Mouse (Mus musculus) embryonic facial prominence, embryonic 11.5 days (tissue): Measurements from ENCODE around the gene A830031A19Rik. TPM values are rescaled to one million over a fixed set of nuclear protein-coding genes. Genes with fewer than 3 reads are reported as not detected.

Experiments used
- ATAC-seq: fragments of 200-750 bp; cut with Nextera tagmentation; replicated peaks from 2 replicates; pipeline ENCODE4 v1.8.0; 2017; ENCODE audit warnings: low read depth; ENCODE audit not compliant: insufficient number of reproducible peaks, low FRiP score, low TSS enrichment
- DNase-seq: peaks from one replicate; pipeline ENCODE4 v3.0.0-alpha.2; 2015; ENCODE audit warnings: low spot score
- H3K27ac ChIP-seq: fragments of 300-500 bp; sonication (generic); replicated peaks from 2 replicates; pipeline ENCODE4 v1.5.1; 2014; ENCODE audit warnings: mild to moderate bottlenecking, low read depth, low read length, control low read depth
- H3K27me3 ChIP-seq: fragments of 300-500 bp; sonication (generic); 2 replicates; pipeline ENCODE4 v1.6.1; 2014; ENCODE audit warnings: mild to moderate bottlenecking, low read length, moderate library complexity, mixed read lengths; ENCODE audit not compliant: control insufficient read depth, insufficient read depth
- H3K36me3 ChIP-seq: fragments of 300-500 bp; sonication (generic); replicated peaks from 2 replicates; pipeline ENCODE4 v1.6.1; 2014; ENCODE audit warnings: low read depth, mild to moderate bottlenecking, low read length, moderate library complexity, mixed read lengths; ENCODE audit not compliant: control insufficient read depth, insufficient read depth
- H3K4me1 ChIP-seq: fragments of 300-500 bp; sonication (generic); 2 replicates; pipeline ENCODE4 v1.6.1; 2014; ENCODE audit warnings: low read length, mixed read lengths; ENCODE audit not compliant: control insufficient read depth, insufficient read depth
- H3K4me2 ChIP-seq: fragments of 300-500 bp; sonication (generic); 2 replicates; pipeline ENCODE4 v1.6.1; 2014; ENCODE audit warnings: low read depth, mild to moderate bottlenecking, control low read depth, low read length, moderate library complexity
- H3K4me3 ChIP-seq: fragments of 300-500 bp; sonication (generic); 2 replicates; pipeline ENCODE4 v1.5.1; 2014; ENCODE audit warnings: low read depth, low read length, control low read depth
- H3K9ac ChIP-seq: fragments of 300-500 bp; sonication (generic); replicated peaks from 2 replicates; pipeline ENCODE4 v1.6.1; 2014; ENCODE audit warnings: mild to moderate bottlenecking, control low read depth, low read length
- H3K9me3 ChIP-seq: fragments of 300-500 bp; sonication (generic); replicated peaks from 2 replicates; pipeline ENCODE4 v1.6.1; 2016; ENCODE audit warnings: mild to moderate bottlenecking, low read length, inconsistent platforms, mixed read lengths; ENCODE audit not compliant: control insufficient read depth
- WGBS: fragments of 180-500 bp; shearing (Covaris S2); extraction: QIAGEN DNeasy Blood & Tissue Kit; methylation state at CpG from one replicate; pipeline ENCODE4 v1.1.7; 2014; 5-methylcytosine and 5-hydroxymethylcytosine counted together
- polyA plus RNA-seq: library from polyadenylated mRNA; unstranded; fragments of >200 nt; fragmentation: Nextera tagmentation; extraction: Ambion mirVana; gene quantifications from 2 replicates; pipeline ENCODE4 v1.2.1, GENCODE M21; 2014

The A830031A19Rik gene
- polyA plus RNA-seq, 1 experiment from 2014 or later = not detected

GRCm38 (mm10) chr11:24064221-24064620 is 10.6 kb downstream of the A830031A19Rik start:
- Histone ChIP-seq H3K36me3 (no peaks in the 10 kb centered on the region), H3K4me2 (no peak overlapping the region), H3K9me3 (no peaks in the 10 kb centered on the region), H3K4me3 (no peak overlapping the region), H3K27me3 (no peaks in the 10 kb centered on the region), H3K9ac (no peak overlapping the region), H3K27ac (no peak overlapping the region), H3K4me1 (peaks cover 7% of the 10 kb centered on the region; the same call in 1 of the 2 replicates)
- ATAC-seq (no peak), DNase-seq (no peak)
- WGBS = 75% methylated on average over 6 of the region's 6 CpGs

GRCm38 (mm10) chr11:24062495-24063096 is 12.3 kb downstream of the A830031A19Rik start:
- H3K27ac ChIP-seq = no peak overlapping the region
- no peaks in the 10 kb centered on the region for H3K27me3 ChIP-seq
- 12% methylated on average over 9 of the region's 9 CpGs for WGBS

GRCm38 (mm10) chr11:24061819-24062218 is 13.0 kb downstream of the A830031A19Rik start:
- Histone ChIP-seq H3K27ac (no peak overlapping the region; the same call in 1 of the 2 replicates), H3K4me3 (peak overlapping the region; percentile 25)
- peak; percentile 71 for ATAC-seq

More at GRCm38 (mm10) chr11:24062495-24063096, 12.3 kb downstream of the A830031A19Rik start:
- no peaks in the 10 kb centered on the region for H3K36me3 ChIP-seq
- H3K9ac ChIP-seq = no peak overlapping the region
- H3K4me3 ChIP-seq = no peak overlapping the region
- DNase-seq (peak; percentile 72), ATAC-seq (no peak; the same call in 1 of the 2 replicates)
- no peak overlapping the region for H3K4me2 ChIP-seq
- H3K9me3 ChIP-seq = no peaks in the 10 kb centered on the region
- peaks cover 7% of the 10 kb centered on the region; the same call in 1 of the 2 replicates for H3K4me1 ChIP-seq

GRCm38 (mm10) chr11:24060428-24060827 is 14.4 kb downstream of the A830031A19Rik start:
- peak overlapping the region; percentile 42 for H3K4me2 ChIP-seq
- no peak for ATAC-seq
- no peak overlapping the region for H3K4me3 ChIP-seq
- DNase-seq = peak; percentile 38
- peaks cover 7% of the 10 kb centered on the region; the same call in 1 of the 2 replicates for H3K4me1 ChIP-seq
- 4% methylated on average over 5 of the region's 5 CpGs for WGBS
- H3K9ac ChIP-seq = no peak overlapping the region
- H3K27me3 ChIP-seq = no peaks in the 10 kb centered on the region
- no peaks in the 10 kb centered on the region for H3K9me3 ChIP-seq
- H3K36me3 ChIP-seq = no peaks in the 10 kb centered on the region
- H3K27ac ChIP-seq = no peak overlapping the region

More at GRCm38 (mm10) chr11:24061819-24062218, 13.0 kb downstream of the A830031A19Rik start:
- H3K4me1 ChIP-seq = peaks cover 7% of the 10 kb centered on the region; the same call in 1 of the 2 replicates
- peak overlapping the region; percentile 57 for H3K4me2 ChIP-seq
- H3K9me3 ChIP-seq = no peaks in the 10 kb centered on the region
- H3K9ac ChIP-seq = 0 out of 2 replicates have a peak overlapping the region, but pooled peaks have one; percentile 22
- 0% methylated on average over 14 of the region's 14 CpGs for WGBS
- no peaks in the 10 kb centered on the region for H3K27me3 ChIP-seq
- peak; percentile 67 for DNase-seq
- no peaks in the 10 kb centered on the region for H3K36me3 ChIP-seq

- DNase-seq = peak; percentile 54
- Histone ChIP-seq H3K36me3 (no peaks in the 10 kb centered on the region), H3K4me1 (peaks cover 7% of the 10 kb centered on the region; the same call in 1 of the 2 replicates), H3K27me3 (no peaks in the 10 kb centered on the region), H3K27ac (no peak overlapping the region), H3K9ac (no peak overlapping the region), H3K4me2 (no peak overlapping the region), H3K9me3 (no peaks in the 10 kb centered on the region), H3K4me3 (no peak overlapping the region)
- 6% methylated on average over 1 of the region's 1 CpGs for WGBS
- ATAC-seq = no peak
These were observed 15.7 kb downstream of the A830031A19Rik start for GRCm38 (mm10) chr11:24059137-24059536.

- Histone ChIP-seq H3K36me3 (no peaks in the 10 kb centered on the region), H3K27ac (no peak overlapping the region), H3K9me3 (no peaks in the 10 kb centered on the region), H3K27me3 (no peaks in the 10 kb centered on the region), H3K4me2 (no peak overlapping the region), H3K4me1 (no peaks in the 10 kb centered on the region), H3K4me3 (no peak overlapping the region), H3K9ac (no peak overlapping the region)
- WGBS = 74% methylated on average over 6 of the region's 6 CpGs
- peak; percentile 68 for DNase-seq
- ATAC-seq = no peak
These were observed 22.0 kb downstream of the A830031A19Rik start for GRCm38 (mm10) chr11:24052882-24053281.

- Histone ChIP-seq H3K27me3 (no peaks in the 10 kb centered on the region), H3K27ac (no peak overlapping the region), H3K4me2 (no peak overlapping the region), H3K9me3 (no peaks in the 10 kb centered on the region), H3K4me3 (no peak overlapping the region), H3K4me1 (no peaks in the 10 kb centered on the region), H3K9ac (no peak overlapping the region), H3K36me3 (no peaks in the 10 kb centered on the region)
- WGBS = 83% methylated on average over 11 of the region's 11 CpGs
- ATAC-seq (no peak), DNase-seq (no peak)
These were observed 24.7 kb downstream of the A830031A19Rik start for GRCm38 (mm10) chr11:24050032-24050757.
